Mouse (Mus musculus) E14TG2a.4 (cell line): ENCODE measurements around the gene Aspscr1.

ENCODE experiments used
- CTCF ChIP-seq: conservative IDR thresholded peaks from 2 replicates; pipeline ENCODE4 v1.5.1; 2014; ENCODE audit warnings: low read length
- NANOG ChIP-seq: IDR thresholded peaks from 2 replicates; pipeline ENCODE4 v1.6.1; 2014; ENCODE audit warnings: borderline replicate concordance, low read length, mixed read lengths
- POU5F1 ChIP-seq: IDR thresholded peaks from 2 replicates; pipeline ENCODE4 v1.6.1; 2014; ENCODE audit warnings: low read length, borderline replicate concordance

DNA sequence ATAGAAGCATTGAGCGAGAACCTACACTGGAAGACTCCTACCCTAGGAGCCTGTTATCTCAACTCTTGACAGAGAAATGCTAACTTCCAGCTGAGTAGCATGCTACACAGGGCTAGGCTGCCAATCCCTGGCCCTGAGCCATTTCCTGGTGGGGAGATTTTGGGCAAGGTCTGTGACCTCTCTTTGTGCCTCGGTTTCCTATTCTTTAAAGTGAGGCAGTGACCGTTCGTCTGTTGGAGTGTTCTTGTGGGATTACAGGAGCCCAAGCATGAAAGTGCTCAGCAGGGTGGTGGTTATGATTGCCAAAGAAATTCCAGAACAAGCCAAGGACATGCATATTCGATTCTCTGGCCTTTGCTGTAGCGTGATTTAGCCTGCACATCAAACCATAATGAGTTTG lies 10.0 kb upstream of the Aspscr1 start:
- TF ChIP-seq CTCF (no peak), POU5F1 (no peak), NANOG (no peak)
